Mouse (Mus musculus) liver, adult 2 months (tissue): ENCODE results near the gene Zkscan16. TPM values are rescaled to one million over a fixed set of nuclear protein-coding genes. Genes with fewer than 3 reads are reported as not detected.

Source experiments
- DNase-seq: peaks from one replicate; pipeline ENCODE4 v3.0.0-alpha.2; 2011; ENCODE audit warnings: low read depth, low spot score; ENCODE audit errors: extremely low read depth
- H3K27ac ChIP-seq: fragments of 200-500 bp; replicated peaks from 2 replicates; pipeline ENCODE4 v1.5.1; 2012; ENCODE audit warnings: low read depth, mild to moderate bottlenecking, control low read depth, inconsistent platforms, low read length; ENCODE audit not compliant: insufficient read depth
- H3K27me3 ChIP-seq: fragments of 200-500 bp; 2 replicates; pipeline ENCODE4 v1.6.1; 2012; ENCODE audit warnings: mild to moderate bottlenecking, moderate library complexity, low read length, inconsistent platforms; ENCODE audit not compliant: control insufficient read depth, insufficient read depth
- H3K36me3 ChIP-seq: fragments of 200-500 bp; 2 replicates; pipeline ENCODE4 v1.6.1; 2012; ENCODE audit warnings: low read length, inconsistent platforms; ENCODE audit not compliant: control insufficient read depth, insufficient read depth
- H3K4me1 ChIP-seq: fragments of 200-500 bp; 2 replicates; pipeline ENCODE4 v1.6.1; 2011; ENCODE audit warnings: low read length; ENCODE audit not compliant: control insufficient read depth, insufficient read depth
- H3K4me3 ChIP-seq: fragments of 200-500 bp; 2 replicates; pipeline ENCODE4 v1.5.1; 2011; ENCODE audit warnings: low read depth, mild to moderate bottlenecking, control low read depth, low read length, moderate library complexity; ENCODE audit not compliant: insufficient read depth
- H3K79me2 ChIP-seq: fragments of 200-500 bp; 2 replicates; pipeline ENCODE4 v1.6.1; 2012; ENCODE audit warnings: inconsistent platforms, mild to moderate bottlenecking, low read length, moderate library complexity; ENCODE audit not compliant: control insufficient read depth, insufficient read depth
- H3K9ac ChIP-seq: fragments of 200-500 bp; 2 replicates; pipeline ENCODE4 v1.6.1; 2012; ENCODE audit warnings: low read depth, mild to moderate bottlenecking, control low read depth, inconsistent platforms, low read length
- CTCF ChIP-seq: fragments of 200-500 bp; IDR thresholded peaks from 2 replicates; pipeline ENCODE4 v1.5.1; 2011; ENCODE audit warnings: low read depth, low read length, control low read depth
- POLR2A ChIP-seq: fragments of 200-500 bp; IDR thresholded peaks from 2 replicates; pipeline ENCODE4 v1.6.1; 2011; ENCODE audit warnings: low read length, control low read depth; ENCODE audit not compliant: insufficient read depth; ENCODE audit errors: extremely low read depth
- WGBS: fragments of 180-500 bp; shearing (Covaris S2); methylation state at CpG from one replicate; pipeline ENCODE4 v1.1.7; 2018; 5-methylcytosine and 5-hydroxymethylcytosine counted together
- polyA plus RNA-seq: library from polyadenylated mRNA; depleted of rRNA; stranded (reverse); fragments of >200 nt; gene quantifications from 2 replicates; pipeline ENCODE4 v1.2.3, GENCODE M21; 2012
- total RNA-seq: library from RNA; depleted of rRNA; stranded (reverse); fragments of >200 nt; gene quantifications from 2 replicates; pipeline ENCODE4 v1.2.3, GENCODE M21; 2014

Zkscan16 gene
- total and polyA plus RNA-seq, 2 experiments: not detected

GRCm38 (mm10) chr4:58910175-58911068 lies 33.0 kb upstream of the Zkscan16 start:
- DNase-seq: peak; percentile 54
- Histone ChIP-seq H3K4me1 (peaks cover 13% of the 10 kb centered on the region), H3K27ac (peak overlapping the region; percentile 76)

GRCm38 (mm10) chr4:58911069-58911830 lies 32.2 kb upstream of the Zkscan16 start:
- DNase-seq: peak; percentile 39
- under 1% methylated on average over 55 of the region's 56 CpGs for WGBS

More at GRCm38 (mm10) chr4:58910175-58911068, 33.0 kb upstream of the Zkscan16 start:
- Histone ChIP-seq H3K27me3 (no peaks in the 10 kb centered on the region), H3K4me3 (peak overlapping the region; percentile 95; the same call in 1 of the 2 replicates), H3K36me3 (no peaks in the 10 kb centered on the region), H3K9ac (peak overlapping the region; percentile 100), H3K79me2 (peaks cover 16% of the 10 kb centered on the region)
- WGBS: 26% methylated on average over 16 of the region's 16 CpGs
- no peak for TF ChIP-seq POLR2A
- TF ChIP-seq CTCF: no peak

GRCm38 (mm10) chr4:58911831-58912628 lies 31.4 kb upstream of the Zkscan16 start:
- no peak for TF ChIP-seq CTCF
- TF ChIP-seq POLR2A: no peak
- Histone ChIP-seq H3K27me3 (no peaks in the 10 kb centered on the region), H3K79me2 (peaks cover 14% of the 10 kb centered on the region), H3K27ac (peak overlapping the region; percentile 76), H3K4me1 (peaks cover 16% of the 10 kb centered on the region), H3K4me3 (peak overlapping the region; percentile 95), H3K36me3 (no peaks in the 10 kb centered on the region), H3K9ac (peak overlapping the region; percentile 100)
- under 1% methylated on average over 125 of the region's 126 CpGs for WGBS
- DNase-seq: peak; percentile 42

More at GRCm38 (mm10) chr4:58911069-58911830, 32.2 kb upstream of the Zkscan16 start:
- H3K36me3 ChIP-seq: no peaks in the 10 kb centered on the region
- H3K79me2 ChIP-seq: peaks cover 14% of the 10 kb centered on the region
- no peaks in the 10 kb centered on the region for H3K27me3 ChIP-seq
- no peak for TF ChIP-seq CTCF
- no peak for TF ChIP-seq POLR2A
- peaks cover 16% of the 10 kb centered on the region for H3K4me1 ChIP-seq
- H3K4me3 ChIP-seq: peak overlapping the region; percentile 95
- H3K9ac ChIP-seq: peak overlapping the region; percentile 100
- peak overlapping the region; percentile 76 for H3K27ac ChIP-seq

GRCm38 (mm10) chr4:58912629-58913335 lies 30.6 kb upstream of the Zkscan16 start, which contains the start of gene Ecpas:
Gene Ecpas (minus strand): TSS chr4:58912749.
- H3K36me3 ChIP-seq: no peaks in the 10 kb centered on the region
- 4% methylated on average over 43 of the region's 43 CpGs for WGBS
- peak; percentile 72 for DNase-seq

More at GRCm38 (mm10) chr4:58912629-58913335, 30.6 kb upstream of the Zkscan16 start, which contains the start of gene Ecpas:
- Histone ChIP-seq H3K9ac (peak within 1 kb of the TSS; percentile 100), H3K79me2 (peaks cover 14% of the 10 kb centered on the region), H3K27ac (peak within 1 kb of the TSS; percentile 76), H3K27me3 (no peaks in the 10 kb centered on the region), H3K4me3 (peak within 1 kb of the TSS; percentile 95), H3K4me1 (peaks cover 11% of the 10 kb centered on the region)
- TF ChIP-seq POLR2A: peak; percentile 69
- no peak for TF ChIP-seq CTCF
